Comparison of ENCODE assay signal across 10 mouse cellular contexts in the genomic region with DNA sequence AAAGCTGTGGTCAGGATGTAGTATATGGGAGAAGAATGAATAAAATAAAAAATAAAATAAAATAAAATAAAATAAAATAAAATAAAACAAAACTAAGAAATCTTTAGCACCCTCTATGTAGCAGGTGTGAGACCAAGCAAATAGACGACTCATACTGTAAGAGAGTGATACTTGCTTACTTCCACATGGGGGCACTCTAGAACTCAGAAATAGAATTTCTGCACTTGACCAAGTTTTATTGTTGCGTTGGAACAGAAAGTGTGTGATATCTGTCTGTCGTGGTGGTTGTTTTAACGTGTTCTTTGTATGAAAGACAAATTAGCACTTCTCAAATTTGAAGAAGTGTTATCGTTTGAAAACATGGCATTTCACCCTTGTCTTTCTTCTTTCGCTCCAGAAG.
A peak's percentile ranks its signal among the peaks of the same experiment; 100 is the strongest.
DNase-seq lines count a peak whose midpoint lies in the region; ATAC-seq lines count a peak whose summit lies in the region.
"Had no signal": no experiment of that assay in that cellular context is flagged by ENCODE, and none has a peak within 500 bp of the region (broad histone marks: within the 10 kb centered on the region; RNA-seq: fewer than 3 reads in every experiment).

No protein-coding gene starts in this region.

- DNase-seq in cerebellum, postnatal 14 days = peak; percentile 3 to 22
- no peak for DNase-seq in cerebellum, adult 9-11 months
- peak; percentile 4 for DNase-seq in lung, postnatal 10 days
- DNase-seq in lung, postnatal 4 days = no peak
- DNase-seq in splenic B cell, adult 2 months (ENCODE audit: low read depth, low spot score) = peak; percentile 43
- no peak for DNase-seq in gastrocnemius, postnatal 25 days
- no peak for DNase-seq in gastrocnemius, adult 8-10 months (ENCODE audit: low spot score in 2 of 2)
- DNase-seq: kidney, postnatal 25 days had no signal

- H3K36me3 ChIP-seq in splenic B cell, adult 2 months (ENCODE audit: control insufficient read depth, insufficient read depth, low read length, poor library complexity, severe bottlenecking) = no peaks in the 10 kb centered on the region
- H3K36me3 ChIP-seq: embryonic facial prominence, embryonic 13.5 days had no signal

- H3K27me3 ChIP-seq in splenic B cell, adult 2 months (ENCODE audit: control insufficient read depth, insufficient read depth, low read length, poor library complexity, severe bottlenecking) = no peaks in the 10 kb centered on the region
- H3K27me3 ChIP-seq: embryonic facial prominence, embryonic 13.5 days had no signal

- ATAC-seq in granulocyte monocyte progenitor cell, adult 5-6 weeks (replicated peaks; ENCODE audit: poor library complexity, severe bottlenecking) = peak; percentile 65

Comparison
In these comparisons a context has a peak if more than half of its experiments do, and no peak if none do; other contexts are left out.
1. DNase-seq: peak in cerebellum, postnatal 14 days (2 of 2), lung, postnatal 10 days (single experiment) and splenic B cell, adult 2 months (single experiment); none in cerebellum, adult 9-11 months (single experiment), lung, postnatal 4 days (0 of 2), gastrocnemius, postnatal 25 days (single experiment) and gastrocnemius, adult 8-10 months (0 of 2).